Mouse (Mus musculus): ENCODE measurements around the gene Zdhhc14.

DNA sequence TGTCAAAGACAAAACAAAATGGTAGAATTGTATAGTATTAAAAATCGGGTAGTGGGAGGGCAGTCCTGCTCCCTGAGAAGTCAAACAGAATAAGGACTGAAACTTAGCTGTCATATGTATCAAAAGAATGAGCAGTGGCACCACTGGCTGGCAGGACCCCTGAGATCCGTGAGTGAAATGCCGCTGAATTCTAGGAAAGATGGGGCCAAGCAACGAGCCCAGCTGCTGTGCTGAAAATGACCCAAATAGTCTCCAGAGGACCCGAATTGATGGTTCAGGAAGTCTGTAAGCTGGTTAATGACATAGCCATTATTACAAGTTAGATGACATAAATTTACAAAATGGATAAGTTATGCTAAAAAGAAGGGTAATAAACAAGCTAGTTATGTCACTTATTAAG is 306.5 kb downstream of the Zdhhc14 start:
- TF ChIP-seq EP300 (IDR thresholded peaks at IDR 0.05; ENCODE audit: low read depth) (no peak), CTCF (IDR thresholded peaks at IDR 0.05; ENCODE audit: low read depth) (no peak)
